Mouse (Mus musculus) CD8-positive naive resting alpha-beta T cell, adult 57 days (primary cell): ENCODE results near the gene Adamts18. TPM values are rescaled to one million over a fixed set of nuclear protein-coding genes. Genes with fewer than 3 reads are reported as not detected.

ENCODE experiments used
- total RNA-seq: library from RNA; stranded (reverse); gene quantifications from one replicate; pipeline ENCODE4 v1.2.4, GENCODE M21; 2023

The Adamts18 gene
- total RNA-seq, result not detected

DNA sequence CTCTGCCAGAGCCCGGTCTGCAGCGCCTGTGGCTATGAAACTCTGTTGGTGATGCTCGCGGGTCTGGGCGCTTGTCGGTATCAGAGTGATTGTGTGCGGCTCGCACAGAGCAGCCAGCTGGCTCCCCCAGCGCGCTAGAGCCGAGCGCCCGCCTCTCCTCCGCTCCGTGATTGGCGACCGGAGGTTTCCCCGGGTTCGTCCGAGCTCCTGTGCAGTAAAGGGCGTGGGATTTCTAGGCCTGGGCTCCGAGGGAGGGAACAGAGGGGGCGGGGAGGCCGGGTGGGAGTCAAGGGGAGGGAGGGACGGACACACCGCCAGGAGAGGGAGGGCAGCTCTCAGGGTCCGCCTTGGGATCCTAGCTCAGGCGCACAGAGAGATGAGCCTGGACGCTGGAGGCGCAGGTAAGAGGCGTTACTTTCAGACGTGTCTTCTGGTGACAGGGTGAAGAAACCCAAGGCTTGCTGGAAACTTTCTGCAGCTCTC lies at the start of gene Adamts18:
Gene Adamts18, minus strand, starts transcription at position 86 of the 483 bp plus-strand sequence.

Other genes starting within 250 kb of the Adamts18 start
- 18.9 TPM for gene Mon1b, start 213.2 kb downstream of the Adamts18 start, total RNA-seq
- not detected for gene Syce1l, start 205.5 kb downstream of the Adamts18 start, total RNA-seq